In the genomic region with DNA sequence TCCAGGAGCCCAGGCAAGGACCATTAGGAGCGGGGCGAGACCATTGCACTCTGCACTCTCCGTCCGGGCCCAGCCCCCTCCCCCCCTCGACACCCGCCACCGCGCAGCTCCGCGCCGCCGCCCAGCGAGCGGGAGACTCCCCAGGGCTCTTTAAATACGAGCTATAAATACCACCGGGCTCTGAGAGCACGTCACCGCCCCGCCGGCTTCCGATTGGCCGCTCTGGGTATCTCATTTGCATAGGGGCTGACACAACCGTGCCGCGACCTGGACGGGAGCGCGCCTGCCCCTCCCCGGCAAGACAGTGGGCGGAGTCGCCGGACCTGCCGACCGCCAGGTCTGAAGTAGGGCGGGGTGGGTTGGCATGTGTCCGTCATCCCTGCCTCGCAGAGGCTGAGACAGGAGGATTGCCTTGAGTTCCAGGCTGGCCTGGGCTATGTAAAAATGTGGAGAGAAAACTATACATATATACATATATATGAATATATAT, we compare ENCODE assay signal across 8 mouse cellular contexts.
DNase-seq lines count a peak whose midpoint lies in the region; ATAC-seq and TF ChIP-seq lines count a peak whose summit lies in the region.

No protein-coding gene starts in this region.

- WGBS in heart, embryonic 10.5 days, result under 1% methylated on average over 36 of the region's 37 CpGs
- WGBS in kidney, embryonic 15.5 days, result under 1% methylated on average over 37 of the region's 37 CpGs
- WGBS in liver, adult 2 months, result under 1% methylated on average over 37 of the region's 37 CpGs

- H3K79me2 ChIP-seq in liver, adult 2 months (ENCODE audit: control insufficient read depth, insufficient read depth, low read length), result no peaks in the 10 kb centered on the region
- H3K79me2 ChIP-seq in myocyte (ENCODE audit: control insufficient read depth, insufficient read depth), result no peaks in the 10 kb centered on the region

- H3K9me3 ChIP-seq in heart, embryonic 10.5 days, result no peaks in the 10 kb centered on the region
- no peaks in the 10 kb centered on the region for H3K9me3 ChIP-seq in kidney, embryonic 15.5 days (replicated peaks)

- H3K27me3 ChIP-seq in heart, embryonic 10.5 days (ENCODE audit: insufficient read depth, poor library complexity, severe bottlenecking), result peaks cover 31% of the 10 kb centered on the region
- 0 out of 2 replicates have a peak, but pooled peaks cover 3% of the 10 kb centered on the region for H3K27me3 ChIP-seq in kidney, embryonic 15.5 days
- no peaks in the 10 kb centered on the region for H3K27me3 ChIP-seq in liver, adult 2 months (ENCODE audit: control insufficient read depth, insufficient read depth, low read length)
- no peaks in the 10 kb centered on the region for H3K27me3 ChIP-seq in myocyte (ENCODE audit: control insufficient read depth, insufficient read depth, insufficient read length)
- H3K27me3 ChIP-seq in splenic B cell, adult 2 months (ENCODE audit: control insufficient read depth, insufficient read depth, low read length, poor library complexity, severe bottlenecking), result no peaks in the 10 kb centered on the region

- H3ac ChIP-seq in myocyte (ENCODE audit: control insufficient read depth, insufficient read length), result no peak overlapping the region

- peaks cover 3% of the 10 kb centered on the region; the same call in 1 of the 2 replicates for H3K4me1 ChIP-seq in bone marrow macrophage, adult 2 months (ENCODE audit: control insufficient read depth, insufficient read depth, low read length)
- H3K4me1 ChIP-seq in embryonic fibroblast, embryonic 13.5 days (ENCODE audit: control insufficient read depth, insufficient read depth, low read length), result peaks cover 4% of the 10 kb centered on the region; the same call in 1 of the 2 replicates
- peaks cover 29% of the 10 kb centered on the region for H3K4me1 ChIP-seq in heart, embryonic 10.5 days
- H3K4me1 ChIP-seq in kidney, embryonic 15.5 days, result peaks cover 12% of the 10 kb centered on the region
- peaks cover 26% of the 10 kb centered on the region for H3K4me1 ChIP-seq in liver, adult 2 months (ENCODE audit: control insufficient read depth, insufficient read depth, low read length)

- H3K9ac ChIP-seq in kidney, embryonic 15.5 days, result peak overlapping the region; percentile 43
- peak overlapping the region; percentile 32; the same call in 1 of the 2 replicates for H3K9ac ChIP-seq in liver, adult 2 months (ENCODE audit: low read depth, low read length)

- TF ChIP-seq POLR2A in bone marrow macrophage, adult 2 months (IDR thresholded peaks at IDR 0.05; ENCODE audit: borderline replicate concordance, low read depth, low read length), result peak; percentile 85
- peak; percentile 87 for TF ChIP-seq POLR2A in embryonic fibroblast, embryonic 13.5 days (IDR thresholded peaks at IDR 0.05; ENCODE audit: low read depth, low read length)
- peak; percentile 94 for TF ChIP-seq POLR2A in liver, adult 2 months (IDR thresholded peaks at IDR 0.05; ENCODE audit: extremely low read depth, insufficient read depth, low read length)
- peak; percentile 82 for TF ChIP-seq POLR2A in myocyte (IDR thresholded peaks at IDR 0.05; ENCODE audit: insufficient read length, low read depth)

- peak; percentile 99 for DNase-seq in A20 (ENCODE audit: low read depth, low spot score)
- peak; percentile 99 for DNase-seq in heart, embryonic 10.5 days (ENCODE audit: low spot score)
- peak; percentile 87 for DNase-seq in liver, adult 2 months (ENCODE audit: extremely low read depth, low read depth, low spot score)
- DNase-seq in splenic B cell, adult 2 months (ENCODE audit: low read depth, low spot score), result peak; percentile 99

- H3K4me2 ChIP-seq in kidney, embryonic 15.5 days, result peak overlapping the region; percentile 95
- peak overlapping the region; percentile 99 for H3K4me2 ChIP-seq in myocyte (ENCODE audit: low read depth)

- peak overlapping the region; percentile 62 for H3K27ac ChIP-seq in bone marrow macrophage, adult 2 months (ENCODE audit: insufficient read depth, low read depth, low read length)
- peak overlapping the region; percentile 94 for H3K27ac ChIP-seq in embryonic fibroblast, embryonic 13.5 days (ENCODE audit: insufficient read depth, low read length)
- H3K27ac ChIP-seq in heart, embryonic 10.5 days, result peak overlapping the region; percentile 85
- H3K27ac ChIP-seq in kidney, embryonic 15.5 days, result peak overlapping the region; percentile 92
- peak overlapping the region; percentile 91 for H3K27ac ChIP-seq in liver, adult 2 months (replicated peaks; ENCODE audit: insufficient read depth, low read depth, low read length)

- no peaks in the 10 kb centered on the region for H3K36me3 ChIP-seq in heart, embryonic 10.5 days
- H3K36me3 ChIP-seq in kidney, embryonic 15.5 days, result no peaks in the 10 kb centered on the region
- no peaks in the 10 kb centered on the region for H3K36me3 ChIP-seq in liver, adult 2 months (ENCODE audit: control insufficient read depth, insufficient read depth, low read length)
- no peaks in the 10 kb centered on the region for H3K36me3 ChIP-seq in myocyte (ENCODE audit: control insufficient read depth, insufficient read depth)
- H3K36me3 ChIP-seq in splenic B cell, adult 2 months (ENCODE audit: control insufficient read depth, insufficient read depth, low read length, poor library complexity, severe bottlenecking), result no peaks in the 10 kb centered on the region

- TF ChIP-seq CTCF in bone marrow macrophage, adult 2 months (IDR thresholded peaks at IDR 0.05; ENCODE audit: low read depth, low read length), result no peak
- TF ChIP-seq CTCF in embryonic fibroblast, embryonic 13.5 days (IDR thresholded peaks at IDR 0.05; ENCODE audit: borderline replicate concordance, insufficient read depth, low read length), result no peak
- no peak for TF ChIP-seq CTCF in liver, adult 2 months (IDR thresholded peaks at IDR 0.05; ENCODE audit: low read depth, low read length)

- peak; percentile 95 for ATAC-seq in kidney, embryonic 15.5 days (replicated peaks; ENCODE audit: low FRiP score)

- peak overlapping the region; percentile 69 for H3K4me3 ChIP-seq in bone marrow macrophage, adult 2 months (ENCODE audit: insufficient read depth, low read length)
- H3K4me3 ChIP-seq in embryonic fibroblast, embryonic 13.5 days (ENCODE audit: insufficient read depth, low read length), result peak overlapping the region; percentile 22
- peak overlapping the region; percentile 59 for H3K4me3 ChIP-seq in heart, embryonic 10.5 days
- H3K4me3 ChIP-seq in kidney, embryonic 15.5 days (replicated peaks), result peak overlapping the region; percentile 48
- H3K4me3 ChIP-seq in liver, adult 2 months (ENCODE audit: insufficient read depth, low read depth, low read length), result peak overlapping the region; percentile 24
- H3K4me3 ChIP-seq in myocyte, result peak overlapping the region; percentile 27

TF ChIP-seq in myocyte, 11 proteins besides CTCF, POLR2A, EP300 and RAD21:
- no peak for TF ChIP-seq MAX (IDR thresholded peaks at IDR 0.05; ENCODE audit: low read depth)
- TF ChIP-seq E2F4 (IDR thresholded peaks at IDR 0.05; ENCODE audit: insufficient read depth), result peak; percentile 40
- no peak for TF ChIP-seq USF1 (IDR thresholded peaks at IDR 0.05; ENCODE audit: low read depth)
- no peak for TF ChIP-seq SRF (IDR thresholded peaks at IDR 0.05; ENCODE audit: control insufficient read depth, insufficient read length, low read depth)
- TF ChIP-seq TCF12 (IDR thresholded peaks at IDR 0.05; ENCODE audit: insufficient read depth, poor library complexity, severe bottlenecking), result no peak
- TF ChIP-seq MYOG (IDR thresholded peaks at IDR 0.05; ENCODE audit: control insufficient read depth in 1 of 3, insufficient read depth in 1 of 3, insufficient read length in 2 of 3, low read depth in 2 of 3), result no peak
- TF ChIP-seq MYOD1 (IDR thresholded peaks at IDR 0.05; ENCODE audit: control insufficient read depth in 1 of 3, insufficient read length in 2 of 3, low read depth in 2 of 3), result no peak
- no peak for TF ChIP-seq CEBPB (IDR thresholded peaks at IDR 0.05; ENCODE audit: insufficient read depth, poor library complexity, severe bottlenecking)
- no peak for TF ChIP-seq REST (IDR thresholded peaks at IDR 0.05; ENCODE audit: insufficient read depth, insufficient read length)
- peak; percentile 79 for TF ChIP-seq POLR2AphosphoS2 (IDR thresholded peaks at IDR 0.05; ENCODE audit: insufficient read length, low read depth)
- no peak for TF ChIP-seq TCF3 (IDR thresholded peaks at IDR 0.05; ENCODE audit: insufficient read length, low read depth)

Comparison
In these comparisons a context has a peak if more than half of its experiments do, and no peak if none do; other contexts are left out.
1. Peak in every context shown above with its lines: DNase-seq, ATAC-seq, H3K4me3 ChIP-seq and H3K27ac ChIP-seq.